Mouse (Mus musculus): ENCODE measurements around the gene Pagr1a. TPM values are rescaled to one million over a fixed set of nuclear protein-coding genes. Genes with fewer than 3 reads are reported as not detected.

Gene Pagr1a
- polyA plus RNA-seq, 1 experiment from 2014 or later = 30.5 TPM

GRCm38 (mm10) chr7:127011717-127012116, 5.4 kb downstream of the Pagr1a start:
- Histone ChIP-seq H3K27me3 (replicated peaks; ENCODE audit: control insufficient read depth, insufficient read depth, low read length) (no peaks in the 10 kb centered on the region), H3K4me2 (ENCODE audit: low read depth, low read length) (no peak overlapping the region), H3K36me3 (ENCODE audit: control insufficient read depth, insufficient read depth, low read length) (peaks cover 40% of the 10 kb centered on the region), H3K4me1 (ENCODE audit: control insufficient read depth, insufficient read depth, low read length) (peaks cover 5% of the 10 kb centered on the region; the same call in 1 of the 2 replicates), H3K27ac (replicated peaks; ENCODE audit: low read depth, low read length) (no peak overlapping the region), H3K9me3 (ENCODE audit: control insufficient read depth, low read length) (no peaks in the 10 kb centered on the region), H3K4me3 (ENCODE audit: low read depth, low read length) (no peak overlapping the region), H3K9ac (ENCODE audit: low read depth, low read length) (no peak overlapping the region)
- DNase-seq (ENCODE audit: low spot score) = no peak
- WGBS = 62% methylated on average over 2 of the region's 2 CpGs
- no peak for ATAC-seq (ENCODE audit: low read depth)

DNA sequence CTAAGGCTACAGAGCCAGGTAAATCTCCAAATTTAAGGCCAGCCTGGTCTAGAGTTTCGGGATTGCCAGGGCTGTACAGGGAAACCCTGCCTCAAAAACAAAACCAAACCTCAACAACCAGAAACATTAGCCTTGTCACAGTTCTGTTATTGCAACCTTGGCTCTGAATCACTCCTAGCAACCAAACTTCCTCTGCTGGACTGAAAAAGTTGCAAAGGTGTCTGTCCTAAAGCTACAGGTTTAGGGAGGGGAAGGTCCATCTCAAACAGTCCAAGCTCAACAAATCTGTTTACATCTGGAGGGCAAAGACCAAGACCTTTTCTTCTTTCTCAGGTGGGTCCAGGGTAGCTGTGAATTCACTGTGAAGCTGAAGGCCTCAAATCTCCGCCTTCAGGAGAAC, 6.1 kb downstream of the Pagr1a start:
- Histone ChIP-seq H3K9me3 (ENCODE audit: control insufficient read depth, low read length) (no peaks in the 10 kb centered on the region), H3K27ac (replicated peaks; ENCODE audit: low read depth, low read length) (no peak overlapping the region), H3K4me3 (ENCODE audit: low read depth, low read length) (no peak overlapping the region), H3K36me3 (ENCODE audit: control insufficient read depth, insufficient read depth, low read length) (peaks cover 39% of the 10 kb centered on the region), H3K4me2 (ENCODE audit: low read depth, low read length) (no peak overlapping the region), H3K9ac (ENCODE audit: low read depth, low read length) (no peak overlapping the region), H3K4me1 (ENCODE audit: control insufficient read depth, insufficient read depth, low read length) (peaks cover 4% of the 10 kb centered on the region; the same call in 1 of the 2 replicates), H3K27me3 (replicated peaks; ENCODE audit: control insufficient read depth, insufficient read depth, low read length) (no peaks in the 10 kb centered on the region)
- 93% methylated on average over 2 of the region's 2 CpGs for WGBS
- ATAC-seq (ENCODE audit: low read depth) = no peak
- DNase-seq (ENCODE audit: low spot score) = no peak

DNA sequence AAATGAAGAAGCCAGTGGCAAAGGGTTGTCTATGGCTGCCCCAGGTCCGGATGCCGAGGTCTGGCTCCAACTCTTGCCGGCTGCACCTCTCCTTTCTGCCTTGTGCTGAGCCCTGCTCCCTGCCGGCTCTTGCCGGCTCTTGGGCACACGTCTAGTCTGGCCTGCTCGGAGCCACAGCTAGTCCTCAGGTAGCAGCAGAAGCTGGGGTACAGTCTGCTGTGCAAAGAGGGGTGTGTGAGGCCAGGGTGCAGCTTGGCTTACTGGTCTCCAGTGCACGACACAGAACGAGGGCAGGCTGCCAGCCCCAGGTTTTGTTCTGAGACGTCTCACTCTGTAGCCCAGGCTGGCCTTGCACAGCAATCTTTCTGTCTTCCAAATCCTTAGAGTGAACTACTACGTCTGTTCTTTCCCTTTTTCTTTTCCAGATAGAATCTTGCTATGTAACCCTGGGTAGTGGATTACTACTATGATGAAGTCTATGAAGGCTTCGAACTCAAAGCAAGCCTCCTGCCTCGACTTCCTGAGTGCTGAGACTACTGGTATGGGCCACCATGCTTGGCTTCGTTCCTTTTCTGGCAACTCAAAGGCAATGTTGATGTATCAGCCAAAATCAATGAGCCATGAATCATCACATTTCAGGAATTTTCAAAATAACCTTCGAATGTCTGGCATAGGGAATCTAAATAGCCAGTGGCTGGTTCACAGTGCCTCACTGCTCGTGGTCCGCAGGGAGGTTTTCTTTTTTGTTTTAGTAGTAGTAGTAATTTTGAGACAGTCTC, 7.7 kb downstream of the Pagr1a start:
- Histone ChIP-seq H3K4me1 (ENCODE audit: control insufficient read depth, insufficient read depth, low read length) (no peaks in the 10 kb centered on the region), H3K27ac (replicated peaks; ENCODE audit: low read depth, low read length) (peak overlapping the region; percentile 48; the same call in 1 of the 2 replicates), H3K4me3 (ENCODE audit: low read depth, low read length) (no peak overlapping the region), H3K36me3 (ENCODE audit: control insufficient read depth, insufficient read depth, low read length) (peaks cover 25% of the 10 kb centered on the region), H3K27me3 (replicated peaks; ENCODE audit: control insufficient read depth, insufficient read depth, low read length) (no peaks in the 10 kb centered on the region), H3K4me2 (ENCODE audit: low read depth, low read length) (no peak overlapping the region), H3K9ac (ENCODE audit: low read depth, low read length) (no peak overlapping the region), H3K9me3 (ENCODE audit: control insufficient read depth, low read length) (no peaks in the 10 kb centered on the region)
- ATAC-seq (ENCODE audit: low read depth) (no peak), DNase-seq (ENCODE audit: low spot score) (no peak)
- WGBS = 86% methylated on average over 17 of the region's 17 CpGs

DNA sequence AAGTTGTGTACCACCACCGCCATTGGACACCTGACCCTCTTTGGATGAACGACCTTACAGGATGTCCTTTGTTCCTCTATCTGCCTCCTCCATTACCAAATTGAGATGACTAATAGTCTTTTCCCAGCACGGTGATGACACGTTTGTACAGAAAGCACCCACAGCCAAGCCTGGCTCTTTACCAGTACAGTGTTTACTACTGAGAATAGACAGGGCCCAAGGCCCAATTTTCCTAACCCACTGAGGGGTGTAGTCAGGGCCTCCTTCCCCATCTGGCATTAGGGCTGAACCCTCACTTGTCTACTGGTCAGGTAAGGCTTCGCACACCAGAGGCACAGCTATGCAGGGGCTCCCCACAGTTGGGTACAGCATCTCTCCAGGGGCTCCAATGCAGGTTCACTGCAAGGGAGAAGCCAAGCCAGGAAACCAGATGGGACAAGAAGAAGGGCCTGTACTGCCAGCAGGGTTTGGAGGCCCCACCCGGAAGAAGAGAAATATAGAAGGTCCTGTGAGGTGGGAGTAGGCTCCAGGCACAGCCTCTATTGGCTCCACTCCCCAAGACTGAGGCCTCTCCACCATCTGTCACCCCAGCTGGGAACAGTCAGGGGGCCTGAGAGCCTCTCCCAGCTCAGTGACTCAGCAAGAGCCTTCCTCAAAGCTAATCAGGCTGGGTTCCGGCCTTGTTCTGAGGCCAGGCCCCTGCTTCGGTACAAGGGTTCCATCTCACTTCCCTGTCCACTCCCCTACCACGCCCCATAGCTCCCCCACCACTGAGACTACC, 8.7 kb downstream of the Pagr1a start:
- no peaks in the 10 kb centered on the region for H3K27me3 ChIP-seq (replicated peaks; ENCODE audit: control insufficient read depth, insufficient read depth, low read length)
- peak overlapping the region; percentile 48; the same call in 1 of the 2 replicates for H3K27ac ChIP-seq (replicated peaks; ENCODE audit: low read depth, low read length)
- no peak overlapping the region for H3K4me2 ChIP-seq (ENCODE audit: low read depth, low read length)
- H3K9me3 ChIP-seq (ENCODE audit: control insufficient read depth, low read length) = no peaks in the 10 kb centered on the region
- WGBS = 77% methylated on average over 7 of the region's 9 CpGs
- H3K9ac ChIP-seq (ENCODE audit: low read depth, low read length) = no peak overlapping the region
- H3K36me3 ChIP-seq (ENCODE audit: control insufficient read depth, insufficient read depth, low read length) = peaks cover 15% of the 10 kb centered on the region
- ATAC-seq (ENCODE audit: low read depth) = peak; percentile 73
- peak; percentile 73 for DNase-seq (ENCODE audit: low spot score)
- H3K4me3 ChIP-seq (ENCODE audit: low read depth, low read length) = no peak overlapping the region
- H3K4me1 ChIP-seq (ENCODE audit: control insufficient read depth, insufficient read depth, low read length) = no peaks in the 10 kb centered on the region

DNA sequence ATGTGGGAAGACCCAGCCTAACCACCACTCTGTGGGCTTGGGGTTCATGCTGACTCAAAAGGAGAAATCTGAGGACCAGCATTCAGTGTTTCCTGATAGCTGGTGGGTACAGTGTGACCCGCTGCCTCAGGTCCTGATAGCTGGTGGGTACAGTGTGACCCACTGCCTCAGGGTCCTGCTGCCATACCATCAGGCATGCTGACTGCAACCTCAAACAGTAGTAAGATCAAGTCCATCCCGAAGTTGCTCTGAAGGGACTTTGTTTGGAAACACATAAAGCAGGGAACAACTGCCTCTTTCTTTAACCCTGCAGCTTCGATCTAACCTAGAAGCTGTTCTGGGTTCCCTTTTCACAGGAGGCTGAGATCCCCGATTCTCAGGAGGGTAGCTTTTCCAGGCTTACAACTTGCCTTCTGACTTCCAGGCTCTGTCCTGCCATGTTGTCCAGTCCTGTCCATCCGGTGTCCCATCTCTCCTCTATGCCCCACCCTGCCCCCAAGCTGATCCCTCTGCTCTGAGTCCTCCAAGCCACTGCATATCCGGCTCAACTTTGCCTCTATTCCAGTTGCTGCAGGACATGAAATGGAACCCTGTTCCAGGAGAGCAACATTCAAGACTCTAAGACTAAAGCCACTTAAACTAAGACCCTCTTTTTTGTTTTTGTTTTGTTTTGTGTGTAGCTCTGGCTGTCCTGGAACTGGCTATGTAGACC, 9.7 kb downstream of the Pagr1a start:
- H3K4me2 ChIP-seq (ENCODE audit: low read depth, low read length) = no peak overlapping the region
- H3K9me3 ChIP-seq (ENCODE audit: control insufficient read depth, low read length) = no peaks in the 10 kb centered on the region
- H3K27me3 ChIP-seq (replicated peaks; ENCODE audit: control insufficient read depth, insufficient read depth, low read length) = no peaks in the 10 kb centered on the region
- no peak overlapping the region for H3K9ac ChIP-seq (ENCODE audit: low read depth, low read length)
- no peaks in the 10 kb centered on the region for H3K4me1 ChIP-seq (ENCODE audit: control insufficient read depth, insufficient read depth, low read length)
- no peak for DNase-seq (ENCODE audit: low spot score)
- H3K36me3 ChIP-seq (ENCODE audit: control insufficient read depth, insufficient read depth, low read length) = peaks cover 5% of the 10 kb centered on the region
- no peak for ATAC-seq (ENCODE audit: low read depth)
- 73% methylated on average over 6 of the region's 6 CpGs for WGBS
- no peak overlapping the region for H3K4me3 ChIP-seq (ENCODE audit: low read depth, low read length)
- no peak overlapping the region for H3K27ac ChIP-seq (replicated peaks; ENCODE audit: low read depth, low read length)

DNA sequence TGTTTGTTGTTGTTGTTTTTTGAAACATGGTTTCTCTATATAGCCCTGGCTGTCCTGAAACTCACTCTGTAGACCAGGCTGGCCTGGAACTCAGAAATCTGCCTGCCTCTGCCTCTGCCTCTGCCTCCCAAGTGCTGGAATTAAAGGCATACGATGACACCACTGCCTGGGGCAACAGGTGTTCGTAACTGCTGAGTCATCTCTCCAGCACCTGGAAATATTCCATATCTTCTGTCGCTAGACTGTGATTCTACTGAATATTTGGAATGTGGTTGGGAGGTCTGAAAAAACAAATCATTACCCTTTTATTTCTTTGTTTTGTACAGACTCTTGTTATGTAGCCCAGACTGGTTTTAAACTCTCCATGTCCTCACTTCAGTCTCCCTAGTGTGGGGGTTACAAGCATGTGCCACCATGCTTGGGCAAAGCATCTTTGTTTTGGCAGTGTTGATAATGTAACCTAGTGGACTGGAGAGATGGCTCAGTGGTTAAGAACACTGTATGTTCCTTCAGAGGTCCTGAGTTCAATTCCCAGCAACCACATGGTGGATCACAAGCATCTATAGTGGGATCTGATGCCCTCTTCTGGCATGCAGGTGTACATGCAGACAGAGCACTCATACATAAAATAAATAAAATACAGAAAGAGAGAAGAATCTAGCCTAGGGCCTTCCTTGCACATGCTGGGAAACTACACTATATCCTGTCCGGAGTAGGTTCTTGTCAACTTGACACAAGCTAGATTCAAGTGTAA, 12.9 kb downstream of the Pagr1a start:
- Histone ChIP-seq H3K9ac (ENCODE audit: low read depth, low read length) (no peak overlapping the region), H3K4me3 (ENCODE audit: low read depth, low read length) (no peak overlapping the region), H3K9me3 (ENCODE audit: control insufficient read depth, low read length) (no peaks in the 10 kb centered on the region), H3K27ac (replicated peaks; ENCODE audit: low read depth, low read length) (no peak overlapping the region), H3K4me2 (ENCODE audit: low read depth, low read length) (no peak overlapping the region), H3K4me1 (ENCODE audit: control insufficient read depth, insufficient read depth, low read length) (no peaks in the 10 kb centered on the region), H3K36me3 (ENCODE audit: control insufficient read depth, insufficient read depth, low read length) (no peaks in the 10 kb centered on the region), H3K27me3 (replicated peaks; ENCODE audit: control insufficient read depth, insufficient read depth, low read length) (no peaks in the 10 kb centered on the region)
- WGBS = 72% methylated on average over 4 of the region's 4 CpGs
- ATAC-seq (ENCODE audit: low read depth) (no peak), DNase-seq (ENCODE audit: low spot score) (no peak)

DNA sequence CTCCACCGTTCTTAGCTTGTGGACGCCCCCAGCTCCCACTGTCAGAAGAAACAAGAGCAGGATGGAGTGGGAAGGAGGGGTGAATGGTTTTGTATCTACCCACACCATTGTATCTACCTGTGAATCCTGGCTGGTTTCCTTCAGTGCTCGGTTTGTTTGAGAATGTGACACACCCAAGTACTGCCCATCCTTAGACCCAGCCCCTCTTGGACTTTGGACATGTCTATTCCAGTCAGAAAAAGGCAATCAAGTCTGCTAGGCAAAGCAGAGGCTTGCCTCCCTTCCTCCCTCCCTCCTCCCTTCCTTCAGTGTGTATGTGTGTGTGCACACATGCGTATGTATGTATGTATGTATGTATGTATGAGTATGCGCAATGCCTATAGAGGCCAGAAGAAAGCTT, 13.5 kb downstream of the Pagr1a start:
- no peaks in the 10 kb centered on the region for H3K9me3 ChIP-seq (ENCODE audit: control insufficient read depth, low read length)
- DNase-seq (ENCODE audit: low spot score) (no peak), ATAC-seq (ENCODE audit: low read depth) (no peak)
- H3K4me1 ChIP-seq (ENCODE audit: control insufficient read depth, insufficient read depth, low read length) = no peaks in the 10 kb centered on the region
- no peak overlapping the region for H3K4me3 ChIP-seq (ENCODE audit: low read depth, low read length)
- H3K36me3 ChIP-seq (ENCODE audit: control insufficient read depth, insufficient read depth, low read length) = no peaks in the 10 kb centered on the region
- 85% methylated on average over 5 of the region's 5 CpGs for WGBS
- no peak overlapping the region for H3K27ac ChIP-seq (replicated peaks; ENCODE audit: low read depth, low read length)
- no peak overlapping the region for H3K9ac ChIP-seq (ENCODE audit: low read depth, low read length)
- no peaks in the 10 kb centered on the region for H3K27me3 ChIP-seq (replicated peaks; ENCODE audit: control insufficient read depth, insufficient read depth, low read length)
- no peak overlapping the region for H3K4me2 ChIP-seq (ENCODE audit: low read depth, low read length)

- Histone ChIP-seq H3K36me3 (ENCODE audit: control insufficient read depth, insufficient read depth, low read length) (no peaks in the 10 kb centered on the region), H3K9me3 (ENCODE audit: control insufficient read depth, low read length) (0 out of 2 replicates have a peak, but pooled peaks cover 5% of the 10 kb centered on the region), H3K4me1 (ENCODE audit: control insufficient read depth, insufficient read depth, low read length) (no peaks in the 10 kb centered on the region), H3K9ac (ENCODE audit: low read depth, low read length) (no peak overlapping the region), H3K4me3 (ENCODE audit: low read depth, low read length) (no peak overlapping the region), H3K27me3 (replicated peaks; ENCODE audit: control insufficient read depth, insufficient read depth, low read length) (no peaks in the 10 kb centered on the region), H3K4me2 (ENCODE audit: low read depth, low read length) (no peak overlapping the region), H3K27ac (replicated peaks; ENCODE audit: low read depth, low read length) (no peak overlapping the region)
- WGBS = 77% methylated on average over 10 of the region's 10 CpGs
- DNase-seq (ENCODE audit: low spot score) = no peak
- ATAC-seq (ENCODE audit: low read depth) = no peak
These were observed 17.6 kb downstream of the Pagr1a start for GRCm38 (mm10) chr7:126999568-126999967.

Measured in embryonic facial prominence, embryonic 14.5 days (tissue).